Mouse (Mus musculus) hindbrain, embryonic 11.5 days (tissue): ENCODE data around the gene Tle6. TPM values are rescaled to one million over a fixed set of nuclear protein-coding genes. Genes with fewer than 3 reads are reported as not detected.

Experiments used
- ATAC-seq: fragments of 200-750 bp; cut with Nextera tagmentation; 2 replicates; pipeline ENCODE4 v1.8.0; 2017; ENCODE audit warnings: mild to moderate bottlenecking, moderate TSS enrichment, moderate library complexity; ENCODE audit not compliant: low FRiP score
- DNase-seq: peaks from one replicate; pipeline ENCODE4 v3.0.0-alpha.2; 2015; ENCODE audit warnings: low spot score
- H3K27ac ChIP-seq: fragments of 300-500 bp; sonication (generic); 2 replicates; pipeline ENCODE4 v1.5.1; 2014; ENCODE audit warnings: mild to moderate bottlenecking, low read depth, low read length
- H3K27me3 ChIP-seq: fragments of 300-500 bp; sonication (generic); 2 replicates; pipeline ENCODE4 v1.6.1; 2014; ENCODE audit warnings: mild to moderate bottlenecking, low read length, moderate library complexity, mixed read lengths; ENCODE audit not compliant: control insufficient read depth, insufficient read depth
- H3K36me3 ChIP-seq: fragments of 300-500 bp; sonication (generic); 2 replicates; pipeline ENCODE4 v1.6.1; 2014; ENCODE audit warnings: mild to moderate bottlenecking, low read length, moderate library complexity, mixed read lengths; ENCODE audit not compliant: control insufficient read depth, insufficient read depth
- H3K4me1 ChIP-seq: fragments of 300-500 bp; sonication (generic); replicated peaks from 2 replicates; pipeline ENCODE4 v1.6.1; 2014; ENCODE audit warnings: low read length, mixed read lengths; ENCODE audit not compliant: control insufficient read depth, insufficient read depth
- H3K4me2 ChIP-seq: fragments of 300-500 bp; sonication (generic); replicated peaks from 2 replicates; pipeline ENCODE4 v1.6.1; 2014; ENCODE audit warnings: mild to moderate bottlenecking, low read depth, low read length
- H3K4me3 ChIP-seq: fragments of 300-500 bp; sonication (generic); 2 replicates; pipeline ENCODE4 v1.5.1; 2014; ENCODE audit warnings: low read depth, low read length
- H3K9ac ChIP-seq: fragments of 300-500 bp; sonication (generic); 2 replicates; pipeline ENCODE4 v1.6.1; 2014; ENCODE audit warnings: low read depth, low read length
- H3K9me3 ChIP-seq: fragments of 300-500 bp; sonication (generic); 2 replicates; pipeline ENCODE4 v1.6.1; 2016; ENCODE audit warnings: low read length; ENCODE audit not compliant: control insufficient read depth
- WGBS: fragments of 180-500 bp; shearing (Covaris S2); extraction: QIAGEN DNeasy Blood & Tissue Kit; methylation state at CpG from one replicate; pipeline ENCODE4 v1.1.7; 2014; 5-methylcytosine and 5-hydroxymethylcytosine counted together
- polyA plus RNA-seq: library from polyadenylated mRNA; unstranded; fragments of >200 nt; fragmentation: Nextera tagmentation; extraction: Ambion mirVana; gene quantifications from 2 replicates; pipeline ENCODE4 v1.2.1, GENCODE M21; 2014

The Tle6 gene
- polyA plus RNA-seq, 1 experiment from 2014 or later, result 5.1 TPM

DNA sequence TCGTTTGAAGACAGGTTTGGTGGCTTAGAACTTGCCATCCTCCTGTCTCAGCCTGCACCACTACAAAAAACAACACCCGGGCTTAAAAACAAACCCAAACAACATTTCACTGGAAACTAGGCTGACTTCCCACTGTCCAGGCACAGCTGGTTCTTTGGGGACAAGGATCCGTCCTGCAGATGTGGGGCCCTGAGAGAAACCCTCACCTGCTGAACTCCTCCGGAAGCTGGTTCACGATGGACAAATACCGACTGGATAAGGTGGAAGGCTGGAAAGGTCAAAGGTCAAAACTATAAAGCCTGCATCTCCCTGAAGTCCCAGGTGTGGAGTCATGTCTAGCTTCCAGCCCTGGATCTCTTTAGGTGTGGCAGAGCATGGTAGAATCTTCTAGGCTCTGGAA, 2.0 kb downstream of the Tle6 start:
- H3K27me3 ChIP-seq, result peaks cover 47% of the 10 kb centered on the region

DNA sequence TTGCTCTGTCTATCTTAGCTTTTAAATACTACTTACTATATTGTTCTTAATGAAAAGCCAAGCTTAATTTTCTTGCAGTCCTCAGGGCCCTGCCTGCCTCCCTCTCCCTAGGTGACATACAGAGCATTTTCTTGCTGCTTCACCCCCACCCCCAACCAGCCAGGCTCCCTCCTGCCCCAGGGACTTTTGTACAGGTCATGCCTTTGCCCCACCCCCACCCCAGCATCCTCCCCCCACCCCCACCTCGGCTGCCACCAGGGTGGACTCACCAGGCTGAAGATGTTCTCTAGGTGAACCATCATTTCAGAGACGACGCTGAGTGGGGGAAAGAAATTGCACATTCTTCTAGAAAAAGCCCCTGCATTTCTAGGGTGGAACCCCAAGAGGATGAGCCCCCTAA, 2.5 kb downstream of the Tle6 start:
- H3K4me1 ChIP-seq, result peaks cover 17% of the 10 kb centered on the region
- H3K4me3 ChIP-seq, result no peak overlapping the region
- 29% methylated on average over 3 of the region's 3 CpGs for WGBS
- DNase-seq (no peak), ATAC-seq (no peak)
- H3K4me2 ChIP-seq, result no peak overlapping the region
- H3K36me3 ChIP-seq, result no peaks in the 10 kb centered on the region
- no peak overlapping the region for H3K9ac ChIP-seq
- H3K9me3 ChIP-seq, result no peaks in the 10 kb centered on the region
- peaks cover 51% of the 10 kb centered on the region for H3K27me3 ChIP-seq
- no peak overlapping the region for H3K27ac ChIP-seq

More for the DNA sequence above, 2.0 kb downstream of the Tle6 start:
- H3K9ac ChIP-seq, result no peak overlapping the region
- H3K4me2 ChIP-seq, result no peak overlapping the region
- H3K9me3 ChIP-seq, result no peaks in the 10 kb centered on the region
- no peak overlapping the region for H3K4me3 ChIP-seq
- no peak overlapping the region for H3K27ac ChIP-seq
- no peaks in the 10 kb centered on the region for H3K36me3 ChIP-seq
- ATAC-seq (no peak), DNase-seq (no peak)
- H3K4me1 ChIP-seq, result peaks cover 17% of the 10 kb centered on the region
- WGBS, result 58% methylated on average over 6 of the region's 6 CpGs

DNA sequence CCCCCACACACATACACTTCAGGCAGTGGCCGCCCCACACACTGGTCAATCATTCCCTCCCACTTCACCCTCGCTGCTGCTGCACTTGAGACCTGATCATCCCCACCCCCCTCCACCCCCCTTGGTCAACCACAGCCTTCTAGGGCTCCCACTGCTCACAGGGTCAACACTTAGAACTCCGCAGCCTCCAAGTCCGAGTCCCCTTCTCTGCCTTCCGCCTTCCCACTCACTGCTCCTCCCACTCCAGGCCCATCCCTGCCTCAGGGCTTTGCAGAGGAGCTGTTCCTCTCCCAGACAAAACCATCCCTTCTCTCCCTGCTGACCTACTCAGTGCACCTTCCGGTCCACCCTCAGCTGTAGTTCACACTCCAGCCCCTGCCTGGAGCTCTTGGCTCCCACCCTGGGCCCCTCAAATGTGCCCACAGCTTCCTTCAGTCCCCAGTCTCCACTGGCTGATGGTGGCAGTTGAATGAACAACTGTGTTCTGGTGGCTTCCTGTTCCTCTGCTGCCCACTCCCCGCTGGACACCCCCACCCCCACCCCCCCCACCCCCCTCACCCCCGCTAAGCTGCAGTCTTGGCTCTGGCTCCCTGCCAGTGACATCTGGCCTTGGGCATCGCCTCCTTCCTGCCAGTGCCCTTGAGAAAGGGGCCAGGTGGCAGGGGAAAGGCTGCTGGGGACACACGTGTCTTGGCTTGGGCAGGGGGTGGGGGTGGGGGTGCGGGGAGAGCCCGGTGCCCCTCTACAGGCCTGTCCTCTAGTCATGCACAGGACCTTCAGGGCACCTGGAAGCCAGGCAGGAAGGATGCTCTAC, 3.5 kb downstream of the Tle6 start:
- Histone ChIP-seq H3K36me3 (no peaks in the 10 kb centered on the region), H3K4me2 (no peak overlapping the region), H3K27ac (peak overlapping the region; percentile 33), H3K27me3 (peaks cover 55% of the 10 kb centered on the region), H3K4me1 (peaks cover 17% of the 10 kb centered on the region), H3K4me3 (no peak overlapping the region), H3K9me3 (no peaks in the 10 kb centered on the region), H3K9ac (no peak overlapping the region)
- ATAC-seq (peak; percentile 30), DNase-seq (no peak)
- WGBS, result 12% methylated on average over 9 of the region's 12 CpGs

DNA sequence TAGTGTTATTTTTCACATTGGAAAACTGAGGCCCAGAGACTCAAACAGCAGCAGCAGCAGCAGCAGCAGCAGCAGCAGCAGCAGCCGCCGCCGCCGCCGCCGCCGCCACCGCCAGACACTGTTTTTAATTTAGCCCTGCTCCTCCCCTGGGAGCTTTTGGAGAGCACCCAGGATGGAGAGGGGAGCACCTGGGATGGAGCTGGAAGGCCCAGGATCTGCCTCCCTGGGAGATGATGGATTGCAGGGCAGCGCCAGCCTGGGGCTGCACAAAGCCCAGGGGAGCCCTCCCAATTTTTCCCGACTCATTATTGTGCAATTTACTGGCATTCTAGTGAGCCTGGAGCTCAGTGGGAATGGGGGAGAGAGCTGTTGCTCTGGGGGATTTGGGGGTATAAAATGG, 4.3 kb downstream of the Tle6 start:
- H3K27me3 ChIP-seq, result peaks cover 54% of the 10 kb centered on the region
- H3K4me3 ChIP-seq, result no peak overlapping the region
- no peak overlapping the region for H3K9ac ChIP-seq
- 4% methylated on average over 10 of the region's 10 CpGs for WGBS
- H3K4me2 ChIP-seq, result no peak overlapping the region
- H3K9me3 ChIP-seq, result no peaks in the 10 kb centered on the region
- ATAC-seq (peak; percentile 10), DNase-seq (peak; percentile 69)
- H3K36me3 ChIP-seq, result no peaks in the 10 kb centered on the region
- H3K4me1 ChIP-seq, result peaks cover 17% of the 10 kb centered on the region
- H3K27ac ChIP-seq, result peak overlapping the region; percentile 33

DNA sequence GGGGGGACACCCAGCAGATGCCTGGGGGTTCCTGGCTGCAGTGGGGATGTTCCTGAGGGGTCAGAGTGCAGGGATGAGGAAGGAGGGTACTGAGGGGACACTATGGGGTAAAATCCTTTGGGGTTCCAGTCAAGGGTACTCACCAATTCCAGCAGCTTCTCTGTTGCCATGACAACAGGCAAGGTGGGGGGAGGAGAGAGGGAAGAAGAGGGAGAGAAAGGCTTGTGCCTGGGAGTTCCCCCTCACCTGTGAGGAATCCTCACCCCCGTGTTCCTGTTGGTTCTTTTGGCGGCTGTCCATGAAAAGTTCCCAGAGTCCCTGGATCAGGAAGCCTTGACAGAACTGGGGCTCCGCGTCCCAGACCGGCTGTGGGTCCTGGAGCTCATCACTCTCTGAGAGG, 5.3 kb downstream of the Tle6 start:
- DNase-seq (no peak), ATAC-seq (no peak)
- Histone ChIP-seq H3K4me2 (no peak overlapping the region), H3K27me3 (peaks cover 52% of the 10 kb centered on the region), H3K9ac (no peak overlapping the region), H3K27ac (no peak overlapping the region), H3K4me1 (peaks cover 15% of the 10 kb centered on the region), H3K9me3 (no peaks in the 10 kb centered on the region), H3K4me3 (no peak overlapping the region), H3K36me3 (no peaks in the 10 kb centered on the region)
- 38% methylated on average over 5 of the region's 5 CpGs for WGBS

DNA sequence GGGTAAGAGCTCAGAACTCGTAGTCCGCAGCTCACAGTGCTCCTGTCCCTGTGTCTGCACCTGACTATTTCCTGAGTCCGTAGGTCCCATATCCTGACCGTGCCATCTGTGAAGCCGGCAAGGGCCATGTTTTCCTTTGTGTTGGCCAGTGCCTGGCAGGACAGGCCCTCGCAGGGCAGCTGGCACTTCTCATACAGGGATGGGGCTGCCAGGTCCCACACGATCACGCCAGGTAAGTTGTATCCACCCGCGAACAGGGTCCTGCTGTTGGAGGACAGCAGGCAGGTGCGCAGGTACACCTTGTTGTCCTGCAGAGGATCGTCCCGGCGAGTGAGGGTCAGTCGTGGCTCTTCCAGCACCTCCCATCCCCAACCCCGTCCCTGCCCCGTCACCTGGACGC, 6.9 kb downstream of the Tle6 start:
- peaks cover 14% of the 10 kb centered on the region for H3K4me1 ChIP-seq
- no peak for ATAC-seq
- no peak overlapping the region for H3K9ac ChIP-seq
- DNase-seq, result no peak
- no peak overlapping the region for H3K27ac ChIP-seq
- peaks cover 44% of the 10 kb centered on the region for H3K27me3 ChIP-seq
- H3K36me3 ChIP-seq, result no peaks in the 10 kb centered on the region
- no peak overlapping the region for H3K4me2 ChIP-seq
- WGBS, result 77% methylated on average over 18 of the region's 18 CpGs
- H3K9me3 ChIP-seq, result no peaks in the 10 kb centered on the region
- no peak overlapping the region for H3K4me3 ChIP-seq

DNA sequence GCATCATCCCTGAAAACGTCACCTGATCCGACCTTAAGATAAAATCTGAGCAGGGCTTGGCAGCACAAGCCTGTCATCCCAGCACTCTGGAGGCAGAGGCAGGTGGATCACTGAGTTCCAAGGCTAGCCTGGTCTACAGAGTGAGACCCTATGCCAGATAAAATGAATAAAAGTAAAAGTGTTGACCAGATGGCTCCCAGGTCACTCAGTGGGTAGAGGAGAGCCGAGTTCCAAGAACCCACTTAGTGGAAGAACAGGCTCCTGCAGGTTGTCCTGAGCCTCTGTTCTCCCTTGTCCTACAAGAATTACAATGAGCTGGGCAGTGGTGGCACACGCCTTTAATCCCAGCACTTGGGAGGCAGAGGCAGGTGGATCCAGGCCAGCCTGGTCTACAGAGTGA, 7.7 kb downstream of the Tle6 start:
- 75% methylated on average over 4 of the region's 4 CpGs for WGBS
- no peak for DNase-seq
- H3K27me3 ChIP-seq, result peaks cover 43% of the 10 kb centered on the region

DNA sequence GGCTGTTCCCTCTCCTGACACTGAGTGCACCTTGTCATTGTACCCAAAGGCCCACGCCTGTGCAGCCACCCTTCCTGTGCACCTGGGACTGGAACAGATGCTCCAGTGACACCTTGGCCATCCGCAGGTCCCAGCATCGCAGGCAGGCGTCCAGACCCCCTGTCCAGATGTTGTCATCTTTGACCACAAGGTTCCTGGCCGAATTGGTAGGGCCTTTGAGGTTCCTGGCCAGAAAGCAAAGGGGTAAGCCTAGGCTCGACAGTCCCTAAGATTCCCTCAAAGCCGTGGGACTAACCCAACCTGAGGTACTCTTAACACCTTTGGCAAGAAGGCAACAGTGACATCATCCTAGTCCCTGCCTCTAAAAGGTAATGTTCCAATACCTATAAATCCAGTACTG, 8.2 kb downstream of the Tle6 start:
- Histone ChIP-seq H3K36me3 (no peaks in the 10 kb centered on the region), H3K4me3 (no peak overlapping the region), H3K9me3 (no peaks in the 10 kb centered on the region), H3K4me2 (no peak overlapping the region), H3K27me3 (peaks cover 43% of the 10 kb centered on the region), H3K4me1 (peaks cover 14% of the 10 kb centered on the region), H3K9ac (no peak overlapping the region), H3K27ac (no peak overlapping the region)
- DNase-seq (no peak), ATAC-seq (no peak)
- WGBS, result 79% methylated on average over 7 of the region's 7 CpGs

More for the DNA sequence above, 7.7 kb downstream of the Tle6 start:
- Histone ChIP-seq H3K36me3 (no peaks in the 10 kb centered on the region), H3K9ac (no peak overlapping the region), H3K9me3 (no peaks in the 10 kb centered on the region), H3K4me1 (peaks cover 14% of the 10 kb centered on the region), H3K4me3 (no peak overlapping the region), H3K27ac (no peak overlapping the region), H3K4me2 (no peak overlapping the region)
- no peak for ATAC-seq

DNA sequence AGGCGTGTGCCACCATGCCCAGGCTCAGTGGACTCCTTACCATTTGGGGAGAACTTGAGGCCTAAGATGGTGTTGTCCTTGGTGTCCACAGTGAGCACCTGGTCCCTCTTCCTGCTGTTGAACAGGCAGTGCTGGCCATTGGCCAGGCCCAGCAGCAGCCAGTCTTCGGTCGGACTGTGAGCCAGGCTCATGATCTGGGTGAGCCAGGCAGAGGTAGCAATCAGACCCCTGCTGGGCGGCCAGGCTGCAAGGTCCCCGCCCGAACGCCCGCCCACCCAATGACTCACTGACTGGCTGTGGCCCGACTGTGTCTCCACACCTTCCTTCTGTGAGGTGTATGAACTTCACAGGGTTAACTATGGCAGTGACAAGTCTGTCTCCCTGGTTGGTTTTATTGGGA, 9.0 kb downstream of the Tle6 start:
- Histone ChIP-seq H3K36me3 (no peaks in the 10 kb centered on the region), H3K4me1 (peaks cover 10% of the 10 kb centered on the region), H3K9ac (no peak overlapping the region), H3K4me2 (no peak overlapping the region), H3K4me3 (no peak overlapping the region), H3K27me3 (peaks cover 49% of the 10 kb centered on the region), H3K9me3 (no peaks in the 10 kb centered on the region), H3K27ac (no peak overlapping the region)
- ATAC-seq (no peak), DNase-seq (no peak)
- WGBS, result 78% methylated on average over 9 of the region's 9 CpGs
